Mouse (Mus musculus): ENCODE results near the gene Gm30191. TPM values are rescaled to one million over a fixed set of nuclear protein-coding genes. Genes with fewer than 3 reads are reported as not detected.

Gm30191 gene
- polyA plus RNA-seq, 1 experiment: not detected

GRCm38 (mm10) chr4:134250116-134250929 lies 3.6 kb downstream of the Gm30191 start:
- Histone ChIP-seq H3K4me3 (ENCODE audit: low read depth, low read length) (peak overlapping the region; percentile 56), H3K27me3 (ENCODE audit: control insufficient read depth, insufficient read depth, low read length, poor library complexity, severe bottlenecking) (peaks cover 9% of the 10 kb centered on the region), H3K36me3 (ENCODE audit: control insufficient read depth, insufficient read depth, low read length, poor library complexity, severe bottlenecking) (no peaks in the 10 kb centered on the region), H3K9me3 (replicated peaks; ENCODE audit: control insufficient read depth, insufficient read depth, low read length, poor library complexity, severe bottlenecking) (no peaks in the 10 kb centered on the region), H3K4me1 (ENCODE audit: control insufficient read depth, insufficient read depth, low read length) (peaks cover 5% of the 10 kb centered on the region), H3K27ac (ENCODE audit: insufficient read depth, low read length) (no peak overlapping the region), H3K9ac (ENCODE audit: low read depth, poor library complexity, severe bottlenecking) (peak overlapping the region; percentile 67)
- TF ChIP-seq CTCF (IDR thresholded peaks at IDR 0.05; ENCODE audit: low read depth, low read length) (no peak), POLR2A (IDR thresholded peaks at IDR 0.05; ENCODE audit: insufficient read depth, low read length) (no peak), EP300 (IDR thresholded peaks at IDR 0.05; ENCODE audit: insufficient read depth, low read depth, low read length) (no peak)

DNA sequence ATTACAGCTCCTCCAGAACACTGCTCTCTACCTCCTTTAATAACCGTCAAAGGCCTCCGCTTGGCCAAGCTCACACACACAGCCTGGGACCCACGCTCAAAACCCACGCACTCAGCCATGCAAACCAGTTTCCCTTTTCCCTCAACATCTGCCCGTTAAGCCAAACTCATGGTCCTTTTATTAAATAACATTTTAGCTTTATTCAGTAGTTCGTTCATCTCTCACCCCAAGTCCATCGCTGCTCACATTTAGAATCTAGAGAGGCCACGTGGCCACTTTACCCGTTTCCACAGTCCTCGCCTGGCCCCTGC lies 4.2 kb downstream of the Gm30191 start:
- Histone ChIP-seq H3K4me3 (ENCODE audit: low read depth, low read length) (peak overlapping the region; percentile 54), H3K9me3 (replicated peaks; ENCODE audit: control insufficient read depth, insufficient read depth, low read length, poor library complexity, severe bottlenecking) (no peaks in the 10 kb centered on the region), H3K9ac (ENCODE audit: low read depth, poor library complexity, severe bottlenecking) (peak overlapping the region; percentile 62), H3K4me1 (ENCODE audit: control insufficient read depth, insufficient read depth, low read length) (peaks cover 6% of the 10 kb centered on the region), H3K27me3 (ENCODE audit: control insufficient read depth, insufficient read depth, low read length, poor library complexity, severe bottlenecking) (peaks cover 9% of the 10 kb centered on the region), H3K27ac (ENCODE audit: insufficient read depth, low read length) (no peak overlapping the region), H3K36me3 (ENCODE audit: control insufficient read depth, insufficient read depth, low read length, poor library complexity, severe bottlenecking) (no peaks in the 10 kb centered on the region)
- TF ChIP-seq POLR2A (IDR thresholded peaks at IDR 0.05; ENCODE audit: insufficient read depth, low read length): no peak

DNA sequence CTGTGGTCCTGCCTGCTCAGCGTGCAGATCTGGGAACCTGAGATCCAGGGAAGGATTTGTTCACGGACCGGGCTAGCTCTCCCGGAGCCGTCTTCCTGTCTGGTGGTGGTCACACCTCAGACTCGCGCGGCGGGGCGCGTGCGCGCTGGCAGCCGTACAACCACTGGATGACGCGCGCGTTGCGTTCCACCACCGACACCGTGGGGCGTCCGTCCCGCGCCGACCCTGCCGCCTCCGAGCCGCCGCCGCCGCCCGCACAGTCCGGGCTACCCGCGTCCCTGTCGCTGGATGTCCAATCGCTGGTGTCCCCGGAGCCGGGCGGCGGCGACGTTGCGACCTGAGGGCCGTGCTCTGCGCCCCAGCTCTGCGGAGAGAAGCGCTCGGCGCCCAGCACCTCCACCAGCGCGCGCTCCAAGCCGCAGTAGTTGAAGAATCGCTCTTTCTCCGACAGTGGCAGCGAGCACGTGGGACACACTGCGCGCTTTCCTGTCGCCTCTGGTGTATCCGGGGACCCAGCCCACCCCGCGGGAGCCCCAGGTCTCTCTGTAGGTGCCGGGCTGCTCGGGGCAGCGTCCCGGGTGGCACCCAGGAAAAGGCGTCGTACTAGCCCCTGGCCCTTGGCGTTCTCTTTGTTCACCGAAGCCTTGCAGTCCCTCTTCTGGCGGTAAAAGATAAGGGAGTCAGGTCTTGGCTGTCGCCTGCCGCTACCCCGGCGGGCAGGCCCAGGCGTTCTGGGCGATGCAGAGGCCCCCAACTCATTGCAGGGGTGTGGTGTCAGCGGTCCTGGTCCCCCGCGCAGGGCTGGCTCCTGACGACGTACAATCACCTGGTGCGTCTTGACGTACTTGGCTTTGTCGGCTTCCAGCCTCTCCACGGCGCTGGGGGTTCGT lies 4.8 kb downstream of the Gm30191 start:
- no peak overlapping the region for H3K27ac ChIP-seq (ENCODE audit: insufficient read depth, low read length)
- TF ChIP-seq CTCF (IDR thresholded peaks at IDR 0.05; ENCODE audit: low read depth, low read length) (no peak), POLR2A (IDR thresholded peaks at IDR 0.05; ENCODE audit: insufficient read depth, low read length) (no peak), EP300 (IDR thresholded peaks at IDR 0.05; ENCODE audit: insufficient read depth, low read depth, low read length) (no peak)
- no peaks in the 10 kb centered on the region for H3K36me3 ChIP-seq (ENCODE audit: control insufficient read depth, insufficient read depth, low read length, poor library complexity, severe bottlenecking)
- peaks cover 9% of the 10 kb centered on the region for H3K27me3 ChIP-seq (ENCODE audit: control insufficient read depth, insufficient read depth, low read length, poor library complexity, severe bottlenecking)
- H3K4me1 ChIP-seq (ENCODE audit: control insufficient read depth, insufficient read depth, low read length): peaks cover 8% of the 10 kb centered on the region
- H3K4me3 ChIP-seq (ENCODE audit: low read depth, low read length): peak overlapping the region; percentile 54
- H3K9ac ChIP-seq (ENCODE audit: low read depth, poor library complexity, severe bottlenecking): peak overlapping the region; percentile 62
- no peaks in the 10 kb centered on the region for H3K9me3 ChIP-seq (replicated peaks; ENCODE audit: control insufficient read depth, insufficient read depth, low read length, poor library complexity, severe bottlenecking)

- H3K27ac ChIP-seq (ENCODE audit: insufficient read depth, low read length): no peak overlapping the region
These were observed 5.6 kb downstream of the Gm30191 start for GRCm38 (mm10) chr4:134252131-134252910.

DNA sequence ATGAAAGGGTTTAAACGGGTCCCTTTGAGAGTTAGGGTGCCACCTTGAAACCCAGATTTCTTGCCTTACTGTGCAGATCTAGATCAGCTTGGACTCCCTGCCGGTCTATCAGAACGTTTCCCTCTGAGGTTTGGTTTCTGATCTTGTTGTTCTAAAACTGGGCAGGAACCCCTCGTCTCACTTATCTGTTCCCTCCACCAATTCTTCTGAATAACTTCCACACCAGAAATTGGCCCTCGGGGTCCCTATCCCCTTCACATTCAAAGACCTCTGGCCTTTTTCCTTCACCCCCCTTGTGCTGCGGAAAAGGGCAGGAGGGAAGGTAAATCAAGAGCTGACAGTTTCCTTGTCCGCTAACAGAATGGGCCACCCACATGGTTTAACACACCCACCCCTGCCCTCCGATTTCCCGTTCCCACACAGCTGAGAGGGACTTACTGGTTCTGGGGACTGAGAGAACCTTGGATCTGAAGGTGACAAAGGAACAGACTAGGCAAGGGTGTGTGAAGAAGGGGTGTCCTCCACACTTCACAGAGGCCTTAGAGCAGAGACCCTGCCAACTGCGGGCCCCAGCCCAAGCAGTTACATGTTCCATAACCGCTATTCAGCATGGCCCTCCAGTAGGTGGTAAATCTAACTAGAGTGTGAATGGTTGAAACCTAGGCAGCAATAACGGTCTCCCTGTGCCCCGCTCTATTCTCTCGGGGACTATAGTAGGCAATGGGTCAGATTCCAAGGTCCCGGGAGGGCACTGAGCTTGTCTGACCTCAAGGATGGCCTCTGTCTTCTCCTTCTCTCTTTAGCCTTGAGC lies 6.4 kb downstream of the Gm30191 start:
- no peak overlapping the region for H3K9ac ChIP-seq (ENCODE audit: low read depth, poor library complexity, severe bottlenecking)
- no peaks in the 10 kb centered on the region for H3K9me3 ChIP-seq (replicated peaks; ENCODE audit: control insufficient read depth, insufficient read depth, low read length, poor library complexity, severe bottlenecking)
- no peak for TF ChIP-seq EP300 (IDR thresholded peaks at IDR 0.05; ENCODE audit: insufficient read depth, low read depth, low read length)
- TF ChIP-seq CTCF (IDR thresholded peaks at IDR 0.05; ENCODE audit: low read depth, low read length): no peak
- H3K27ac ChIP-seq (ENCODE audit: insufficient read depth, low read length): no peak overlapping the region
- no peak overlapping the region for H3K4me3 ChIP-seq (ENCODE audit: low read depth, low read length)
- peaks cover 9% of the 10 kb centered on the region for H3K27me3 ChIP-seq (ENCODE audit: control insufficient read depth, insufficient read depth, low read length, poor library complexity, severe bottlenecking)
- no peaks in the 10 kb centered on the region for H3K36me3 ChIP-seq (ENCODE audit: control insufficient read depth, insufficient read depth, low read length, poor library complexity, severe bottlenecking)
- peaks cover 11% of the 10 kb centered on the region for H3K4me1 ChIP-seq (ENCODE audit: control insufficient read depth, insufficient read depth, low read length)

More at GRCm38 (mm10) chr4:134252131-134252910, 5.6 kb downstream of the Gm30191 start:
- peak overlapping the region; percentile 54; the same call in 1 of the 2 replicates for H3K4me3 ChIP-seq (ENCODE audit: low read depth, low read length)
- no peaks in the 10 kb centered on the region for H3K36me3 ChIP-seq (ENCODE audit: control insufficient read depth, insufficient read depth, low read length, poor library complexity, severe bottlenecking)
- H3K9me3 ChIP-seq (replicated peaks; ENCODE audit: control insufficient read depth, insufficient read depth, low read length, poor library complexity, severe bottlenecking): no peaks in the 10 kb centered on the region
- H3K9ac ChIP-seq (ENCODE audit: low read depth, poor library complexity, severe bottlenecking): no peak overlapping the region
- TF ChIP-seq EP300 (IDR thresholded peaks at IDR 0.05; ENCODE audit: insufficient read depth, low read depth, low read length): no peak
- TF ChIP-seq POLR2A (IDR thresholded peaks at IDR 0.05; ENCODE audit: insufficient read depth, low read length): no peak
- peaks cover 8% of the 10 kb centered on the region for H3K4me1 ChIP-seq (ENCODE audit: control insufficient read depth, insufficient read depth, low read length)
- peaks cover 9% of the 10 kb centered on the region for H3K27me3 ChIP-seq (ENCODE audit: control insufficient read depth, insufficient read depth, low read length, poor library complexity, severe bottlenecking)

Measured in ES-Bruce4 (cell line).